Mouse (Mus musculus) A20 (cell line): ENCODE data around the gene Mif.
A peak's percentile ranks its signal among the peaks of the same experiment; 100 is the strongest.
"Not testable (repeated sequence)": the region's sequence is repeated elsewhere in the genome, so short reads cannot be mapped to it uniquely, and the experiment has no call there.

ENCODE experiments used
- DNase-seq: peaks from one replicate; pipeline ENCODE4 v3.0.0-alpha.2; 2011; ENCODE audit warnings: low read depth, low spot score

Mif gene

DNA sequence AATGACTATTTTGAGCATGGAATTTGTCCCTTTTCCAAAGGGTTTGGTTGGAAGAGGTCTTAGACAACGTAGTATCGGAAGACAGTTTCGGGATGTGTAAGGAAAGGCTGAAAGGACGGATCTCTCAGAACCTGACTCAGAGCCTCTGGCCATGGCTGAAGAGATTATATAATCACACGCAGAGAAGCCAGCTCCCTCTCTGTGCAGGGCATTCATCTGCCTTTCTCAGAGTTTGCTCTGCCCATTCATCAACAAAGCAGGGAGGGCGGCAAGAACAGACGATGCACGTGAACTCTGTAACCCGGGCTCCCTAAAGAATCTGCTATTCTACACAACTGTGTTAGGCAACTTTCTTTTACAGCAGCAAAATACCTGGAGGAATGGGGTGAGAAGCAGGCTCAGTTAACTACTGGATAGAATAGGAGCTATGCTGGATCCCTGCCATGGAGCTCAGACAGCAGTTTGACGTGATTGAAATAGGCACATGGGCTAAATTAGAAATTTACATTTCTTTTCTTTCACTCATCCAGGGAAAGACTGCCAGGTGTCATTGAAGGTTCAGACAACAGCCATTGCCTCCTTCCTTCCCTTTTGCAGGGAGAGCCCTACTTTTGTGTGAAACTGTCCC is 13.6 kb upstream of the Mif start:
- no peak for DNase-seq

DNA sequence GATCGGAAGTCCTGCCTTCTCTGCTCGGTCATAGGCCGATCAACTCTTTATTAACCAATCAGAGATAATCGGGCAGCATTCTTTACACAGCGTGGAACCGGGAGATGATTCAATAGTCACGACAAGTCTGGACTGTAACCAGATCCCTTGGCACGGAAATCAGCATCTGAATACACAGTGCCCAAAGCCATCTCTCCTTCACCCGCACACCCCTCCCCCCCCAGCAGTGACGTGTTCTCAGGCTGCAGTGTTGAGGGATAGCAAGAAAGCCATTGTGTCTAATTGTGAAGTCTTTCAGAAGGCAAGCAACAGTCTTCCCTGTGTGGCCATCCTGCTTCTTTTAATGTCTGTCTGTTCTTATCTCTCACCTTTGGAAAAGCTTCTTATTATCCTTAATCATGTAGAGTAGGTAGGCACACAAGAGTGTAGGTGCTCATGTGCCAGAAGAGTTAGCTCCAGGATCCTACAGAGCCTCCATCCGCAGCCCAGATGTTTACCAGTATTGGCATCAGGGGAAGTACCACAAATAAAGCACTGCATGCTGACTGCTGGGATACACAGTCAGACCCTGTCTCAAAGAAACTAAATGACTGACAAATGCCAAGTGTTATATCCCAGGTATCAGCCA is 13.0 kb upstream of the Mif start:
- no peak for DNase-seq

DNA sequence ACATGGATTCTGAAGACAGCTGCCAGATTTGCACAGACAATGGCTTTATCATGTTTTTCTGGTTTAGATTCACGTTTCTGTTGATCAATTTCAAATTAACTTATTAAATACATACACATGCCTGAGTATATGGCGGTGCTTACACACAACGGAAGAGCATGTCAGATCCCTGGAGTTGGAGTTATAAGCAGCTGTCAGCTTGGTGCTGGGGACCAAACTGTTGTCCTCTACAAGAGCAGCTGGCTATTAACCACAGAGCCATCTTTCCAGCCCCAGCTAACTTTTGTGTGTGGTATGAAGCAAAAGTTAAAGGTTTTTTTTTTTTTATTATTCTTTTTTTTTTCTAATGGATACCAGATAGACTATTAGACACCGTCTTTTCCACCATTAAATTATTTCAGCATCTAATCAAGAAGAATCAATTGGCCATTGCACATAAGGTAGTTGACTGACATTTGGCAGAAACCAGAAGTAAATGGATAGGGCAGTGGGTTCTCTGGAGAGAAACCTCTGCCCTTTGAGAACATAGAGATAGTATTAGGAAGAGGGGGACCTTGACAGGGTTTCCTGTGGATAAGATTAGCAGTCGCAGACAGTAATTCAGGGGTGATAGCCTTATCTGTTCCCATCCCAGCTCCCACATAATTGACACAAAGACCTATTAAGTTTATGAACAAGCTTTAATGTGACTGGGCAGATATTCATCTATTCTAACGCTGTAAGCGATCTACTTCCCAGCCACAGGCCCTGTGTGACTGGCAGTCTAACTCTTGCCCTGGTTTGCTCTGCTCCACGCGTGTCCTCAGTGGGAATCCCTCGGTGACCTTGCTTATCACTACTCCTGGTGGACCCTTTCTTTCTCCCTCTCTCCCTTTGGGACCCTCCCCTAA is 12.2 kb upstream of the Mif start:
- no peak for DNase-seq

DNA sequence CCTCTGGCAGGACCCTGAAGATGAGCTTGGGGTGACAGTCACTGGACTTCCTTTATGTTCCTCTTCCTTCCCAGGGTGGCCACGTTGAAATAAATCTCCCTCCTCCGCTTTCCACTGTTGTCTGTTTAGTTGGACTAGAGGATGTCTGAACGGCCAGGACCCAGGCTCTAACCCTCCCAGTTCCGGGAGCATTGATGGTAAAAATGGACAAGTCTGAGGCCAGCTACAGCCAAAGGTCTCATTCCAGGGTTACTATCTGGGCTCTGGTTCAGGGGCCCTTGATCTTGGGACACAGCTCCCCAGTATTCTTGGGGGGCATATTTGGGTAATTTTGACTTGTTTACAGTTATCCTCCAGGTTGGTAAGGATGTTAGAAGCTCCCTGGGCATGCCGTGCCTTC is 1.5 kb upstream of the Mif start:
- no peak for DNase-seq

DNA sequence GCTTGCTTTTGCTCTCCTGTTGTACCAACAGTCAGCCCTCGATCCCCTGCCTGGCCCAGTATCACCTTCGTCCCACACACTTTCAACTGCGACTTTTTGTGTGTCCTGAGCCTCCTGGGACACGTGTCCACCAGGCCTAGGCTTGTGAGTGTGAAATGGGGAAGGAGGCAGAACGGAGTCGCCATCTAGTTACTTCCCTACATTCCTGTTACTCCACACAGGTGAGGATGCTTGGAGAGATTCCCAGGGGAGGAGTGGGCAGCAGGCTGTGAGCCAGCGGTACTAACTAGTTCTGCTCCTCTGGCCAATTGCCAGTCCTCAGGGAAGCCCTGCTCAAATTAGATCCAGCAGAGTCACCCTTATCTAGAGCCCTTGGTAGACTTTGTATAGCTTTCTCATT is 706 bp upstream of the Mif start:
- DNase-seq = no peak

DNA sequence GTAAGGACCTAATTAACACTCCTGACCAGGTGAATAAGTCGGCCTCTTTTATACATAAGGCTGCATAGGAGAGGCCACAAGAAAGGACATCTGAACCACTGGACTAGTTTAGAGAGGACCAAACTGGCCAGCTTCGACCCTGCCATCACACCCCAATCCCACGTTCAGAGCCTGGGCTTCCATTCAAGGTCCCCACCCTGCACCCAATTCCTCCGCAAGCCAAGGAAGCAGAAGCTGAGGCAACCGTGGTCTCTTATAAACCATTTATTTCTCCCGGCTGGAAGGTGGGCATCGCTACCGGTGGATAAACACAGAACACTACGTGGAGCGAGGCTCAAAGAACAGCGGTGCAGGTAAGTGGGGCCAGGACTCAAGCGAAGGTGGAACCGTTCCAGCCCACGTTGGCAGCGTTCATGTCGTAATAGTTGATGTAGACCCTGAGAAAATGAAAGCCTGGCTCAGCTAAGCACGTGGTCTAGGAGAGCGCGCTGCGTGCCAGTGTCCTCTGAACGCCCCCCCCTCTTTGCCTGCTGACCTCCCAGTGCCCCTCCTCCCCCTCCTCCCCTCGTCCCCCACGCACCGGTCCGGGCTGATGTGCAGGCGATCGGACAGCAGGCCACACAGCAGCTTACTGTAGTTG is 813 bp downstream of the Mif start:
- DNase-seq = peak; percentile 67

DNA sequence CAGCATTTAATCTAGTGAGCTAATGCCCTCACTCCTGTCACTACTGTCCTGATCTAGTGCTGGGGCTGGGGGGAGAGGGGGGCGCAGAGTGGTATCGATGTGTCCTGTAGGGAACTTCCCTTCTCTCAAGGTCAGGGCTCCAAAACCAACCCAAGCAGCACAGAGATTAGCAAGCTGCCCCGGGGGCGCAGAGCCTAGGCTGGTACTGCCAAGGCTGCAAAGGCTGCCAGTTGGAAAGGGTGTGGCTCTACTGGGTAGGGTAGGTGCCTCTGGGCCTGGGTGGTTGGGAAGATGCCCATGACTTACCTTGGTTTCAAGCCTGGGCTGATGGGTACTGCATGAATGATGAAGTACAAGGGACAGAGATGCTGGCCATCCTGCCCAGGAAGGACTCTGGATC is 2.4 kb downstream of the Mif start:
- DNase-seq = peak; percentile 19

DNA sequence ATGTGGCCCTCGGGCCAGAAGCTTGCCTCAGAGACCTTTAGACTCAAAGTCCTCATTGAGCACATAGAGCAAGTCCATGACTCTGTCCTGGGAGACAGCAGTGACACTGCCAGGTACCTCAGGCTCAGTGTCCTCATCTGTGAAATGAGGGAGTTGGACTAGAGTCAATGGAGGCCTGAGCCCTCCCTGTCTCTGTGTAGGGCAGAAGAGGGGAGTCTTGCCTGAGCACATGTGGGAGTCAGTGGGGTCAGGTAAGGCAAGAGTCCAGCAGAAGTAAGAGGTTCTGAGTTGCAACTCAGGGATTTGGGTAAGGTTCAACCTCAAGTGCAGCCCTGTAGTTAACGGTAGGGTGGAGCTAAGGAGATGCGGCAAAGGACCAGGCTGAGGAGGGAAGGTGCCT is 3.1 kb downstream of the Mif start:
- DNase-seq = no peak

DNA sequence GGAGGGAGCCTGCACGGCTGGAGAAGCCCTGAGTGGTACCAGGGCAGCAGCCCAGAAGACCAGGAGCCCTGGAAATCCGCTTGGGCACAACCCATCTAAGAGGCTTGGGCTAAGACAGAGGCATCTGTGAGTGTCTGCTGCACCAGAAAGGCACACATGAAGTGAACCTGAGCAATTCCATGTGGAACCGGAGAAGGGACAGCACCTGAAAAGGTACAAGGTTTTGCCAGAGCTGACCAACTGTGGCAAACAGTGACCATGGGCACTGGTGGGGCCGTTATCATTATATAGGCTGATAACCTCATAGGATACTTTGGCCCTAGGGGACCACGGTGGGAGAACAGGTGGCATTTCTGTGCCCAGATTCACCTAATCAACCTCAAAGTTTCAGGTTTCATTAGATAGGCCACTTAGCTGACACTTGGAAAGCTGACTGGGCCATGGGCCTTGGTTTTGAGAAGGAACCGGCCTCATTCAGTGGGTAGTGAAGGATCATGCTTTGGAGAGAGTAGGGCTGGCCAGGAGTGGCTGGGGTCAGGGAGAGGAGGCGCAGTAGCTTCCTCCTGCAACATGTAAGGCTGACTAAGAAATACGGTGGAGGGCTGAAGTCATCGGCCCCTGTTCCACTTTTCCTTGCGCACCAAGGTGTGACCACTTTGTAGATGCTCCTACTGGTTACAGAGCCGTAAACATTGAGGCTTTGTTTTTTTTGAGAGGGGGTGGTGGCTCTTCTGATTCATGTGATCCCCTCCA is 3.7 kb downstream of the Mif start:
- peak; percentile 35 for DNase-seq

DNA sequence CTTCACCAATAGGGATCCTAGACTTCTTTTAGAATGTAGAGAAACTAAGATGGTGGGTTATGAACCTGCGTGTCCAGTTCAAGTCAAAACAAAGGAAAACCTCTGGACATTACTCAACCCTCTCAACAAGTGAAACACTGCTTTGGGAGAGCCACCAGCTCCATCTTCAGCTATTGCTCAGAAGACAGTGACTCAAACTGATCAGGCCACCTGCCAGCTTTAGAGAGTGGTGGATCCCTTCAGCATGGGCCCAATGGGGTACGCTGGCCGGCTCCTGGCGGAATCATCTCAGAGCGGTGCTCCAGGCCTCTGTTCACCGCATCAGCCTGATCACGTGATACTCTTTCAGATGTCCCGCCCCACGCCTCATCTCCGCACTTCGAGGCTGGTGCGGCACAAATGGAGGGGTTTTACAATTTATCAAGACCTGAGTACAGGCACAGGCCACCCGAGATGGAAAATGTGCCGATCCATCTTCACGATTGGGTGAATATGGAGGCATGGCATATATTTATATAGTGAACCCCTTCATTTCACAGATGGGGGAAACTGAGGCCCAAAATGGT is 4.5 kb downstream of the Mif start:
- DNase-seq = peak; percentile 18

DNA sequence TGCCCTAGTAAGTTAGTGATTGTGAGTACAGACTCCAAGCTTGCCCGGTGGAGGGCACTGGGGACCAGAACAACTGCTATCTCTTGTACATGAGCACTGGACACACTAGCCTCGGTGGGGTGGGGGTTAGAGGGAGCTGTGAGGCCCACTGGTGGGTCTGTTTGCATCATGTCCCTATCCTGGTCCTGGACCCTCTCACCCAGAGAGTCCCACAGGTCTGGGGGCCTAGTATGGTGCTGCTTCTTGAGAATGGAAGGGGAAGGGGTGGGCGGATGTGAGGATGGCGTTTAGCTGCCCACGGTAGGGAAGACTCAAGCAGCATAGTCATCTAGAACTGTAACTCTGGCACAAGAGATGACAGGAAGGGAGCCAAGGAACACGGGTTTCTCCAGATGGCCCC is 5.2 kb downstream of the Mif start:
- DNase-seq = peak; percentile 11

DNA sequence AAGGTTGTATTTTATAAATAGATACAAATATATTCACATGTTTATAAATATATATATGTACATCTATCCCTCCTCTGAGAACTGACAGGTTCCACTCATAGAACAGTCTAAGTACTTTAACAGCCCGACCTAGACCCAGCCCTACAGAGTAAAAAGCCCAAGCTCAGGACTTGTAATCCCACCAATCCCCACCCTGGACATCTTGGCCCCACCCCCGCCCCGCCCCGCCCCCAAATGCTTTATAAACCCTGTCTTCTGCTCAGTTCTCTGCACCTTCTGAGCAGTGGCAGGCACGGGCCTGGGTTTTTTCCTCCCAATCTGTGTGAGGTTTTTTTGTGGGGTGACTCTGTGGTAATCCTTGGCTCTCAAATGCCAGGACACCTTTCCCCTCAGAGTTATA is 5.9 kb downstream of the Mif start:
- DNase-seq = peak; percentile 63

DNA sequence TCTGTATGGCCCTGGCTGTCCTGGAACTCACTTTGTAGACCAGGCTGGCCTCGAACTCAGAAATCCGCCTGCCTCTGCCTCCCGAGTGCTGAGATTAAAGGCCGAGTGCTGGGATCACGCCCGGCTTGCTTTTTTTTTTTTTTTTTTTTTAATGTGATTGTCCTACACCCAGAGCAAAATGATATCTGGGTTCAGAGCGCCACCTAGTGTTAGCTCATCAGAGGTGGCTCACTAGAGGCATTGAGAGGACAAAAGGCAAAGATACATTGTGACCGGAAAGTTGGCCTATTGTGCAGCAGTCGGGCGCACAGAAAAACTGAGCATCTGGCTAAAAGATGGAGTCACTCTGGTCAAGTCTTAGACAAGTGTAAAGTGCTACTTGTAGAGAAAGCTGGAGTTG is 6.6 kb downstream of the Mif start:
- peak; percentile 90 for DNase-seq

DNA sequence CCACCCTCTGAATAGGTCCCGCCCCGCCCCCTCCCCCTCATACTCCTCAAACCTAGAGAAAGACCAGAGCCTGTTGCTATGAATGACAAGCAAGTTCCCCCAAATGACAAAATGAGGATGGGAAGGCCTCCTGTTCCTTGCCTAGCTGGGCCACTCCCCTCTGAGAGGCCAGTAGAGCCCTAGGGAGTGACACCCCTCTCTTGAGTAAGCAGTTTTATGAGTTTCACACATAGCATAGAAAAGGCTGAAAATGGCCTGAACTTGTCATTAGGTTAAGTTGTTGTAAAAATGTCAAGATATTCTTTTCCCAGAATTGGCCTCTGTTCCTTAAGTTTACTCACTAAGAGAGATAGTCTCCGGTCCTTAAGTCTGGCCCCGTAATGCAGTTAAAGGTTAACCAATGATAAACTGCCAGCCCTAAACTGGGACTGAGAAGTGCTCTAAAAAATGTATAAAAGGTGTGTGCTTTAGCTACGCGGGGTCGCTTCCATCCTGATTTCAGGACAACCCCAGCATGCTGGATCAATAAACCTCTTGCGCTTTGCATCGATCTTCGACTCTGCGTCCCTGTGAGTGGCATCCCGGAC is 7.4 kb downstream of the Mif start:
- no peak for DNase-seq

DNA sequence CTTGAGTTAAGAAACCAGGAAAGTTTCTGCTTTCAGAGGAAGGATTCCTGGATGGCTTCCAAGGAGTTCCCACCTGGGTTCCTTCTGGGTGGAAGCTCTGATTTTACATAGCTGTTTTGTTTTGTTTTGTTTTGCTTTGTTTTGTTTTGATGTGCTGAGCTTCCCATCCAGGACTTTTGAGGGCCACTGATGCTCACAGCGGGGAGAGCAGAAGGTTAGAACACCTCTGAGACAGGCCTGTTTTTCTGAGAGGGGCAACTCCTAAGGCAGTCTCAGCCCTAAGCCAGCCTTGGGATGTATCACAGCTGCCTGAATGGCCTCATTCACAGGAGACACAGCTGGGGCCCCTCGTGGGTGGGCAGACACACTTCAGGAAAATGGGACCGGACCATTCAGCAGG is 8.4 kb downstream of the Mif start:
- no peak for DNase-seq

DNA sequence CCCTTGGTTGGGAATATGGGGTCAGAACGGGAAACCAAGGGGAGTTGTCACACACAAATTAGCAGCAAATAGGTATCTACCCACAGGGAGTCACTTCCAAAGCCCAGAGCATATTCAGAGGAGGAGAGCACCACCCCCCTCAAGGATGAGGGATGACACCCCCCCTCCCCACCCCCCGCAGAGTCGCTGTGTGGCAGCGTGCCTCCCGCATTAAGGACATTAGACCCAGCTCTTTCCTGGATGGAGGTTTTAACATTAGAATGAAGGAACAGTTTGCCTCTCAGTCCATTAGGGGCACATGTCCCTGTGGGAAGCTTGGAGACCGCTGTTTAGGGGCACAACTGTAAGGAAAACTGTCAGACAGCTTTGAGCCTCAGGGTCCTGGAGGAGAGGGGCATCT is 9.0 kb downstream of the Mif start:
- no peak for DNase-seq

DNA sequence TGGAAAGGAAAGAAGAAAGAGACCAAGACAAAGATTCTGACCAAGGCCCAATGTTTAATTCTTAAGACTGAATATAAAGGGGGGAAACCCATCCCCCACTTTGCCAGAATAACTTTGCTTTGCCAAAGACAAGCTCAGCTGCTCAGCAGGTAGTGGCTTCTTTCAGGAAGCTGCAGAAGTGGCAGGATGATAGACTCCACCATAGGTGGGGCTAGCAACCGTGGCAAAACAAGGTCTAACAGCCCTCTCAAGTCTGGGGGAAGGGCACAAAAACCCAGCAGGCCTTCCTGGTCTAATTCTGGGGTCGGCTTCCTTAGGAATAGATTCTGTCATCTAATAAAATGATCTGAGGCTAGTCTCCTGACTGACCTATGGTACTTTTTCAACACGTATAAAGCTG is 11.7 kb downstream of the Mif start:
- DNase-seq = no peak

DNA sequence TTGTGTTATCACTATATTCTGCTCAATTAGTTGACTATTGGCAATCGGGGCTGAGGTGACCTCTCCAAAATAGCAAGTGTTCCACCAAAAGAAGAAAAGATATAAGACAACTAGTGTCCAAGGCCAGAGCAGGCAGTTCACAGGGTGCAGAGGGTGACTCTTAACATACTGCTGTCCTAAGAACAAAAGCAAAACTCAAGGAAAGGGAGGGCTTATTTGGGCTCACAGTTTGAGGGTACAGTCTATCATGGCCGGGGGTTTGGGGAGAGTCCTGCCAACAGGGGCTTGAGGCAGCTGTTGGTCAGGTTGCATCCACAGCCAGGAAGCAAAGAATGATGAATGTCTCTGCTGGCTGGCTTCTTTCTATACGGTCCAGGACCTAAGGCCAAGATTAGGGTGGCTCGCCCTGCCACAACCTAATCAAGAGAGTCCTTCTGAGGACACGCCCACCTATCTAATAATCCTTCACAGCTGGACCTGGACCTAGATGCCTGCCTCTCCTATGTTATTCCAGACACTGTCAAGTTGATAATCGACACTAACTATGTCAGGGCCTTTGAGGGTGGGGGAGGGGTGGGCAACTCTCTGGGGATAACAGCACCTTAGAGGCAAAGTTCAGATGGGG is 14.6 kb downstream of the Mif start:
- no peak for DNase-seq

DNA sequence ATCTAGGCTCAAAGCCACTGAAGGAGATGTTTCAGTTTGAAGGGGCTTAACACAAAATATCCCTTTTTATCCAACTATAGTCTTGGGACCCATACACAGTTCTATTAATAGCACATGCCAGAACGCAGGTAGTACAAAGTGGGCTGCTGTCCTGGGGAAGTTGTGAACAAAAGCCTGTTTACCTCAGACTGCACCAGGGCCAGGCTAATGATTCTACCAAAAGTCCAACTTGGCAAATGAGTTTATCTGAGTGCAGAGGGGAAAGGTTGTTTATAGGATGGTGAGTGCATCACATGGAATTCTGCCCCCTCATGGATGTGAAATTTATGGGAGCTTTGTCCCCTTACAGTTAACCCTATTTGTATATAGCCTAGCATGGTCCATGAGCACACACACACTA is 15.2 kb downstream of the Mif start:
- DNase-seq = no peak

DNA sequence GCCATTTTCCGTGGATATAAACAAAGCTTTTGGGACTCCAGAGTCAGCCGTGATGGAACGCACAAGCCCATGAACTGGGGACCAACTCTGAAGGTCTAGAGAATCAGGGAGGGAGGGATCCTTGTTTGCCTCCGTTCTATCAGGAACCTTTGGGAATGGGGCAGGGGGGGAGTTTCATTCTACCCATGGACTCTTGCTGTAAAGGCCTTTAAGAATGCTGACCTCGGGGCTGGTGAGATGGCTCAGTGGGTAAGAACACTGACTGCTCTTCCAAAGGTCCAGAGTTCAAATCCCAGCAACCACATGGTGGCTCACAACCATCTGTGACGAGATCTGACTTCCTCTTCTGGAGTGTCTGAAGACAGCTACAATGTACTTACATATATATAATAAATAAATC is 16.1 kb downstream of the Mif start:
- not testable (repeated sequence) for DNase-seq

DNA sequence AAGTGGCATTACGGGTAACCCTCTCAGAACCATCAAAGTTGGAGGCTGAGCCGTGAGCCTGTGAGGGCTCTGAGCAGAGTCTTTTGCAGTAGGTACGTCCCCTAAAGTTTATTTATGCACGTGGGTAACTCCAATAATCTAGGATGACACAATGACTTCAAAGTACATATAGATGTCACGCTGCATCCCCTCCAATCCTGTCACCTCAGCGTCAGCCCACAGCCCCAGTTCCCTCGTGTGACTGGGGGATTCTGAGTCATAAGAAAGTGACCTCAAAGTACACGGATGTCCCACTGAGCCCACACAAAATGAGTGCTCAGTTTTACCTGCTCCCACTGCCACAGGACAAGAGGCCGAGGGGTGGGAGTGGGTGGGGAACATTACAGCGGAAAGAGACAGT is 20.9 kb downstream of the Mif start:
- no peak for DNase-seq
